Mouse (Mus musculus): ENCODE data around the gene Gab2. TPM values are rescaled to one million over a fixed set of nuclear protein-coding genes. Genes with fewer than 3 reads are reported as not detected.
"Not testable (repeated sequence)": the region's sequence is repeated elsewhere in the genome, so short reads cannot be mapped to it uniquely, and the experiment has no call there.

The Gab2 gene
- total RNA-seq, 2 experiments from 2014 or later = 16.6 to 17.3 TPM

DNA sequence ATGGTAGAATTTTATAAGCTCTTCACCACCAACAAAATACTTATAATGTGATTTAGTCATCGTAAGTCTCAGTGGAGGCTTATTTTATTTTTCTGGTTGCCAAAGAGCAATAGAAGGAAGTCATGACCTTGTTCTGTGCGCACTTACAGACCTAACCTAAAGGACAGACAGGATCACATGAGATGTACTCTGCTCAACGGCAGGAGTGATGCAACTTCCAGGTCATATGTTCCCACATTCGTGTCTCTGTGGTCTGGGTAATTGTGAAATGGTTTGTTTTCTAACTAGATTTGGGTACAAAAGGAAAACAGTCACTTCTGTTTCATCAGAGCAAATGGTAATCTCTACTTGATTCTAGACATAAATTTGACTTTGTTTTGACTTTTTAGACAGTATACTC lies 129.7 kb downstream of the Gab2 start:
- intact Hi-C loops (cut with DNase I) = no loop called here
- peak in 1 of 2 experiments; percentile 12 for DNase-seq (ENCODE audit: low spot score in 2 of 2)

DNA sequence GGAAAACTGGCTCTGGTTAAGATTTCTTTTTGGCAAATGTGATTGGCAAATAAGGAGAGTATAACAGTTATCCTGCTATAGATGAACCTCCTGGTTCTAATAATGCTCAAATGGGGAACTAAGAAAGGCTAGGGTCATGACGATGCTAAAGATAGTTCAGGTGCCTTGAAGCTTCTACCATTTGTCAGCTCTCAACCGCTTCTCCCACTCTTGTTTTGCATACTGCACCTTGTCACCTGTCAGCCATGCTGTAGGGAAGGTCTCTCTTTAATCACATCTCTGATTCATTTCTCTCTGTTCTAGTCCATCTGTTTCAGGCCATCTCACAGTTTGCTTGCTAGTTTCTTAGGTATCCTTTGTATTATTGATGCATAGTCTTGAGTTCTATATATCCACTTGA lies 142.4 kb downstream of the Gab2 start:
- intact Hi-C loops (cut with DNase I) = no loop called here
- DNase-seq (ENCODE audit: low spot score in 2 of 2) = no peak

GRCm38 (mm10) chr7:97245261-97245949 lies 164.0 kb downstream of the Gab2 start:
- DNase-seq (ENCODE audit: low spot score in 2 of 2) = peak; percentile 19 to 61
- intact Hi-C loops (cut with DNase I) = loop anchor here (5.0 kb wide), 1 partner anchor 163 kb away; the partner anchor contains the start of gene Gab2

DNA sequence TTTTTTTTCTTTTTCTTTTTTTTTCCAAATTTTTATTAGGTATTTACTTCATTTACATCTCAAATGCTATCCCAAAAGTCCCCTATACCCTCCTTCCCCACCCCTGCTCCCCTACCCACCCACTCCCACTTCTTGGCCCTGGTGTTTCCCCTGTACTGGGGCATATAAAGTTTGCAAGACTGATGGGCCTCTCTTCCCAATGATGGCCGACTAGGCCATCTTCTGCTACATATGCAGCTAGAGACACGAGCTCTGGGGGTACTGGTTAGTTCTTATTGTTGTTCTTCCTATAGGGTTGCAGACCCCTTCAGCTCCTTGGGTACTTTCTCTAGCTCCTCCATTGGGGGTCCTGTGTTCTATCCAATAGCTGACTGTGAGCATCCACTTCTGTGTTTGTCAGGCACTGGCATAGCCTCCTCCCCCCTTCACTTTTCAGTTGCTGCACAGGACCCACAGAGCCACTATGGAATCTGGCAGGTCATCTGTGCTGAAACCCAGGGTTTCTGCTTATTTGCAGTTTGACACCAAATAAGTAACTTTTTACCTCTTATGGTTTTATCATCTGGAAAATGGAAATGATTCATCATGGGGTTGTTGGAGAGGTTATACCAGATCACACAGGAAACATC lies 164.7 kb downstream of the Gab2 start:
- intact Hi-C loops (cut with DNase I) = loop anchor here (5.0 kb wide), 1 partner anchor 164 kb away; the partner anchor contains the start of gene Gab2
- DNase-seq (ENCODE audit: low spot score in 2 of 2) = not testable (repeated sequence)

DNA sequence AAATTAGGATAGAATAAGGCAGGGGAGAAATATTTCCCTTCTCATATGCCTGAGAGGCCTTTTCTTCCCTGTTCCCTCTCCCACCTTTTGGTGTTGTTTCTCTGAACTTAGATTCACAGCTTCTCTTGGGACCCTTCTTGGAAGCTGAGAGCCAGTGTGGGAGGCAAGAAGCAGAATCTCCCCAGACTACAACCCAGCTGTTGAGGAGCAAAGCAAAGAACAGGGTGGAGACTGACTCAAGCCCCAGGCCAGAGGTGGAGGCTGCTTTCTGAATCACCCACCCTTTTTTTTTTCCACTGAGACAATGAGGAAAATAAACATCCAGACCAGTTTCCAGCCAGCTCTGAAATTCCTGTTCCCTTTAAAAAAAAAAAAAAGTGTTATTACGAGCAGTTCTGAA lies 166.3 kb downstream of the Gab2 start:
- no peak for DNase-seq (ENCODE audit: low spot score in 2 of 2)
- intact Hi-C loops (cut with DNase I) = loop anchor here (5.0 kb wide), 1 partner anchor 165 kb away; the partner anchor contains the start of gene Gab2

DNA sequence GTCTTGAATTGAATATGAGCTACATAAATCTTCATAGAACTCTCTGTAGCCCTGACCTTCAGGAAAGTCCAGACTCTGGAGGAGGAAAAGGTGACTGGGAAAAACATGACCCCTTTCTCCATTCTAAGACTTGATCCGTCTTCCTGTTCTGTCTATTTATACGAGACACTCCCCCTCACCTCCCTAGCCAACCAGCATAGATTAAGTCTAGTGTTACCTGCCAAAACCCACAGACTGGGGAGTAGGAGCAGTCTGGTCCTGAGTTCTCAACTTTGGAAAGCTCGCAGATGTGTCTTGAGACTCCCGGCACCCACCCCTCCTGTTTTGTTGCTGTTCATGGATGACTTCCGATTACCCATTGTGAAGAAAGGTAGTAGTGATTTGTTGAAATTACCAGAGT lies 166.8 kb downstream of the Gab2 start:
- no peak for DNase-seq (ENCODE audit: low spot score in 2 of 2)
- intact Hi-C loops (cut with DNase I) = loop anchor here (5.0 kb wide), 1 partner anchor 166 kb away; the partner anchor contains the start of gene Gab2

DNA sequence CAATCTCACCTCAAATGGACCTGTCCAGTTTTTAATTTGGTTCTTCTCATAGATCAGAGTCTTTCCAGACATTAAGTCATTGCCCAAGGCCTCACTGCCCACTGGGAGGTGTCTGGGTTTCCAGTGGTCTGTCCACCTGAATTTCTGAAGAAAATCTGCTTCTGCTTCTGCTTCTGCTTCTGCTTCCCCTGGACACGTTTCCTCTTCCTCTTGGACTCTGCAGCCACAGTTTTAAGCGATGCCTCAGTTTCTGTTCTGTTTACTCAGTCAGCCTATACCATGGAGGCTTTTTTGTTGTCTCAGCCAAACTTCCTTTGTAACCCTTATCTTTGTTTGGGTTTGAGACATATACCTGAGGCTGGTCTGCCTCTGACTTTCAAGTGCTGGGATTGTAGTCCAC lies 170.3 kb downstream of the Gab2 start:
- peak in 1 of 2 experiments; percentile 7 for DNase-seq (ENCODE audit: low spot score in 2 of 2)
- intact Hi-C loops (cut with DNase I) = no loop called here

GRCm38 (mm10) chr7:97262541-97262940 lies 181.2 kb downstream of the Gab2 start:
- intact Hi-C loops (cut with DNase I) = no loop called here
- DNase-seq (ENCODE audit: low spot score in 2 of 2) = no peak

GRCm38 (mm10) chr7:97270367-97270766 lies 189.0 kb downstream of the Gab2 start:
- DNase-seq (ENCODE audit: low spot score in 2 of 2) = peak in 1 of 2 experiments; percentile 7
- intact Hi-C loops (cut with DNase I) = no loop called here

DNA sequence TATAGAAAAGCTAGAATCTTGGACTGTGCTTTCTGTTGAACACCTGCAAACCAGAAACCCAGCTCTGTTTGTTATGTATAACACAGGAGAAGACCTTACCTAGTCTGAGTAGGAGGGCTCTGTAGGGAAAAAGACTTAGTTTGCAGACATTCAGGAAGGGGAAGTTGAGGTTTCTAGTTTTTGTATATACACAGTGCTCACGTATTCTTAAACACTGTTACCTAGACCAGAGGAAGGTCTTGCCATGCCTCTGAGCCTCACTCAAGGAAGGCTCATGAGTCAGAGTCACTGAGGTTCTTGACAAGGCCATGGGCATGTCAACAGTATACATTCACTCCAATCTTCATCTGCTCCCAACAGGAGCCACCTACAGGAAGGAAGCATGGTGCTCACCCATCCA lies 189.7 kb downstream of the Gab2 start:
- no peak for DNase-seq (ENCODE audit: low spot score in 2 of 2)
- intact Hi-C loops (cut with DNase I) = no loop called here

GRCm38 (mm10) chr7:97296986-97297385 lies 215.6 kb downstream of the Gab2 start:
- intact Hi-C loops (cut with DNase I) = loop anchor here (2.0 to 5.0 kb wide), 2 partner anchors 218 to 325 kb away; no protein-coding TSS in a partner anchor
- DNase-seq (ENCODE audit: low spot score in 2 of 2) = no peak

DNA sequence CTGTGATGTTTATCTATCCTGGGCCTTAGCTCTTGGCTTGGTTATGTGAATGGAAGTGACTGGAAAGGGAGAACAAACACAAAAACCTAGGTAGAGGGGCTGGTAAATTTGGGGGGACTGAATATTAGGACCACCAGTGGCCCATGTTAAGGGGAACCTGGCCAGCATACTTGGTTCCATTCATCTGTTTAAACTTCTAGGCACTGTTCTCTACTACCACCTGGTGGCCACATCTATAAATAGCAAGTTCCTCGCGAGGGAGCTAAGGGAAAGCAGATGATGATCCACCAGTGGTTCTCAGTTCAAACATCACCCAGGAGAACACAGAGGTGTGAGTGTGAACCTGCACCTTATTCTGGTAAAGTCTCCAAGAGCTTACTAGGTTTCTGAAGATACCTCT lies 216.1 kb downstream of the Gab2 start:
- intact Hi-C loops (cut with DNase I) = loop anchor here (2.0 to 5.0 kb wide), 2 partner anchors 219 to 325 kb away; no protein-coding TSS in a partner anchor
- DNase-seq (ENCODE audit: low spot score in 2 of 2) = peak; percentile 78 to 83

GRCm38 (mm10) chr7:97298279-97298678 lies 216.9 kb downstream of the Gab2 start:
- intact Hi-C loops (cut with DNase I) = loop anchor here (5.0 kb wide), 1 partner anchor 326 kb away; no protein-coding TSS in a partner anchor
- DNase-seq (ENCODE audit: low spot score in 2 of 2) = no peak

DNA sequence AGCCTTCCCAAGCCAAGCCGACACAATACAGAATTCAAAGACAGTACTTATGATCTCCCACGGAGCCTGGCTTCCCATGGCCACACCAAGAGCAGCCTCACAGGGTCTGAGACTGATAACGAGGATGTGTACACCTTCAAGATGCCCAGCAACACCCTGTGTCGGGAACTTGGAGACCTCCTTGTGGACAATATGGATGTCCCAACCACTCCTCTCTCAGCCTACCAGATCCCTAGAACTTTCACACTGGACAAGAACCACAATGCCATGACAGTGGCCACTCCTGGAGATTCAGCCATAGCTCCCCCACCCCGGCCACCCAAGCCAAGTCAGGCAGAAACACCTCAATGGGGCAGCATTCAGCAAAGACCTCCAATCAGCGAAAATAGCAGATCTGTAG lies 217.6 kb downstream of the Gab2 start:
- no peak for DNase-seq (ENCODE audit: low spot score in 2 of 2)
- intact Hi-C loops (cut with DNase I) = loop anchor here (5.0 kb wide), 1 partner anchor 327 kb away; no protein-coding TSS in a partner anchor

DNA sequence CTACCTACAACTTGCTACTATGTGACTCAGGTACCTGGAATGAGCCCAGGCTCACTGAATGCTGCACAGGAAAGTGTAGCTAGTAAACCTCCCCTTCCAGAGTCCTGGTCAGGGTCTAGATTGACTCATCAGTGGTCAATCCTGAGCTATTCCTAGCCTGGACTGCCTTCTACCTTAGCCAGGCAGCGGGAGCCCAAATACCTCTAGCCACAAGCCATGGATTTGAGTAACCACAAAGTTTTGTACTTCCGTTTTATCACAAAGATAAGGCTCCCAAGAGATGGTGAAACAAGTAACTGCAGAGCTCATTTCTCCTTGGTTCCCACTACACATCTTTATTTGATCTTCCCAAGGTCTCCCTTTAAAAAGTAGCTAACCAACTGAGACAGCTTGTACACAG lies 219.5 kb downstream of the Gab2 start:
- DNase-seq (ENCODE audit: low spot score in 2 of 2) = no peak

DNA sequence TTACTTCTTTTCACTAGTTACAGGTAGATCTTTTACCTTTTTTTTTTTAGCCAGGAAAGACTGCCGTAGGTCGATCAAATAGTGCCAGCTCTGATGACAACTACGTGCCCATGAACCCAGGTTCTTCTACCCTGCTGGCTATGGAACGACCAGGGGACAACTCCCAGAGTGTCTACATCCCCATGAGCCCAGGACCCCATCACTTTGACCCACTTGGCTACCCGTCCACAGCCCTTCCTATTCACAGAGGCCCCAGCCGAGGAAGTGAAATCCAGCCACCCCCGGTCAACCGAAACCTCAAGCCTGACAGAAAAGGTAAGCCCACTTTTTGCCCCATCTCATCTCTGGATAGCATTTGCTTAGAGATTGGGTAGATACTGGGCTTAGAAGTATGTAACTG lies 219.9 kb downstream of the Gab2 start:
- no peak for DNase-seq (ENCODE audit: low spot score in 2 of 2)
- intact Hi-C loops (cut with DNase I) = no loop called here

More for the DNA sequence above, 219.5 kb downstream of the Gab2 start:
- intact Hi-C loops (cut with DNase I) = no loop called here

- DNase-seq (ENCODE audit: low spot score in 2 of 2) = no peak
- intact Hi-C loops (cut with DNase I) = no loop called here
These were observed 220.9 kb downstream of the Gab2 start for GRCm38 (mm10) chr7:97302261-97302660.

GRCm38 (mm10) chr7:97302876-97303275 lies 221.5 kb downstream of the Gab2 start:
- intact Hi-C loops (cut with DNase I) = no loop called here
- no peak for DNase-seq (ENCODE audit: low spot score in 2 of 2)

DNA sequence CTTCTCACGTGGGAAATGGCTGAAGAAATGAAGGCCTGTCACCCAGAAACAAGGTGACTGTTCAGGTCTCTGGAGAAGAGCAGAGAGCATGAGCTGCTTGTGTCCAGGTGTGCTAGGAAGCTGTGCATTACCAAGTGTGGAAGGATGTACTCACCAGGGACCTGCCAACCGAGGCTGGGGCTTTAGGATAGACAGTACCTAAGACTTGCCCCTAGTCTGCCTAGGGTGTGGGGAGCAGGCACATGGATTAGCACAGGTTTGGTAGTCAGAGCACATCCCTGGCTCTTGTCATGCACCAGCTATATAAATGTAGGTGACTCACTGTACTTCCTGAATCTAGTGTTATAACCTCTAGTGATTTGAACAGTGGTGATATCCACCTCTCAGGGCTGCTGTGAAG lies 222.2 kb downstream of the Gab2 start:
- intact Hi-C loops (cut with DNase I) = no loop called here
- no peak for DNase-seq (ENCODE audit: low spot score in 2 of 2)

DNA sequence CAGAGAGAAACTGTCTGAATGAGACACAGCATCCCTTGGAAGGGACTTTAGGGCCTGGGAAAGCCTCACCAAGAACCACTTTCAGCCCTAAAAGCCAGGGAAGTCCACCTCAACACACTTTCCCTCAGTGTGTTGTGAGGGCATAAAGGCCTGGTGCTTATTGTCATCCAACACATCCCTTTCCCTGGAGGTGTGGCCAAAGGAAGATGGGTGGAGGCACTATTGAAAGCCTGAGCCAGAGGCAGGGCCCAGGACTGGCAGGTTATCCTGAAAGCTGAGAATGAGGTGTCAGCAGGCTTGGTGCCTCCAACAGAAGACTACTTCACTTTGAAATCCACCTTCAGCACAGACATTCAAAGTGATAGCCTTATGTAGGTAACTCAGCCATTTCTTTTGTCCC lies 223.1 kb downstream of the Gab2 start:
- DNase-seq (ENCODE audit: low spot score in 2 of 2) = peak in 1 of 2 experiments; percentile 1
- intact Hi-C loops (cut with DNase I) = no loop called here

DNA sequence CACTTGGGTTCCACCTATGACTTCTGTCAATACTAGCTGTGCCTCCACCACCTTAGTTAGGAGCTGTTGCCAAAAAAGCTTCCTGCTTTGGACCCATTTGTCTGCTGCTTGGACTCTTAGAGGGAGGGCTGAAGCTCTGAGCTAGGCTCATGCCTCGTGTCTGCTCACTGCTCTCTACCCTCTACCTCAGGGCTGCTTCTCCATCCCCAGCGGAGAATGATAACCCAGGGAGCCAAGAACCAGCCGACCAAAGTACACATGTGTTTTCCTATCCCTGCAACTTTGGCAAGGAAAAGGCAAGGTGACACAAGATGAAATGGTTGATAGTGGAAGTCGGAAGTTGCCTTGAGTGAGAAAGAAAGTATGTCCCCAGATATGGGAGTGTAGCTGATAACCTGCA lies 223.8 kb downstream of the Gab2 start:
- DNase-seq (ENCODE audit: low spot score in 2 of 2) = peak in 1 of 2 experiments; percentile 1
- intact Hi-C loops (cut with DNase I) = no loop called here

Measured in left cerebral cortex, postnatal 14 days (tissue).